31 mouse cellular contexts compared by ENCODE assay signal in genomic region chr17:48492621-48493020, GRCm38 (mm10). TPM values are rescaled to one million over a fixed set of nuclear protein-coding genes. Genes with fewer than 3 reads are reported as not detected.
DNase-seq lines count a peak whose midpoint lies in the region; ATAC-seq and TF ChIP-seq lines count a peak whose summit lies in the region.
"Had no signal": no experiment of that assay in that cellular context is flagged by ENCODE, and none has a peak within 500 bp of the region (broad histone marks: within the 10 kb centered on the region; RNA-seq: fewer than 3 reads in every experiment).

No protein-coding gene starts in this region.

- no peak overlapping the region for H3K4me3 ChIP-seq in kidney, adult 2 months (ENCODE audit: insufficient read depth, low read depth, low read length)
- H3K4me3 ChIP-seq in kidney, embryonic 16.5 days (ENCODE audit: low read length): no peak overlapping the region
- H3K4me3 ChIP-seq: embryonic facial prominence, embryonic 10.5 days; embryonic facial prominence, embryonic 13.5 days; erythroblast, embryonic 14.5 days; forebrain, embryonic 12.5 days; forebrain, embryonic 15.5 days; heart, adult 2 months; heart, embryonic 10.5 days; heart, embryonic 13.5 days had no signal

- H3K27ac ChIP-seq in kidney, adult 2 months (ENCODE audit: insufficient read depth, low read depth, low read length): no peak overlapping the region
- H3K27ac ChIP-seq in kidney, embryonic 16.5 days (ENCODE audit: low read length): no peak overlapping the region
- H3K27ac ChIP-seq: embryonic facial prominence, embryonic 10.5 days; embryonic facial prominence, embryonic 13.5 days; forebrain, embryonic 12.5 days; forebrain, embryonic 15.5 days; heart, adult 2 months; heart, embryonic 10.5 days; heart, embryonic 13.5 days; hindbrain, embryonic 14.5 days; hindbrain, postnatal 0 days had no signal

- 51% methylated on average over 8 of the region's 8 CpGs for WGBS in kidney, adult 2 months
- WGBS in kidney, embryonic 16.5 days: 77% methylated on average over 8 of the region's 8 CpGs

- no peaks in the 10 kb centered on the region for H3K36me3 ChIP-seq in kidney, adult 2 months (ENCODE audit: control insufficient read depth, insufficient read depth, low read length)
- no peaks in the 10 kb centered on the region for H3K36me3 ChIP-seq in kidney, embryonic 16.5 days (ENCODE audit: insufficient read depth, low read length)
- H3K36me3 ChIP-seq: embryonic facial prominence, embryonic 10.5 days; embryonic facial prominence, embryonic 13.5 days; forebrain, embryonic 12.5 days; forebrain, embryonic 15.5 days; heart, embryonic 10.5 days; heart, embryonic 13.5 days had no signal

- no peaks in the 10 kb centered on the region for H3K9me3 ChIP-seq in kidney, embryonic 16.5 days (ENCODE audit: low read length)
- H3K9me3 ChIP-seq: embryonic facial prominence, embryonic 10.5 days; embryonic facial prominence, embryonic 13.5 days; forebrain, embryonic 12.5 days; forebrain, embryonic 15.5 days; heart, embryonic 10.5 days; heart, embryonic 13.5 days had no signal

- no peaks in the 10 kb centered on the region for H3K27me3 ChIP-seq in kidney, adult 2 months (replicated peaks; ENCODE audit: control insufficient read depth, insufficient read depth, low read length)
- no peaks in the 10 kb centered on the region for H3K27me3 ChIP-seq in kidney, embryonic 16.5 days (ENCODE audit: insufficient read depth, low read length)
- H3K27me3 ChIP-seq: embryonic facial prominence, embryonic 13.5 days; forebrain, embryonic 12.5 days; forebrain, embryonic 15.5 days; heart, embryonic 13.5 days had no signal

- no peak for TF ChIP-seq CTCF in kidney, adult 2 months (conservative IDR thresholded peaks at IDR 0.05; ENCODE audit: insufficient read depth, insufficient read length, low read depth, low read length)

- H3K4me2 ChIP-seq in kidney, embryonic 16.5 days (replicated peaks; ENCODE audit: low read depth, low read length): no peak overlapping the region
- H3K4me2 ChIP-seq: embryonic facial prominence, embryonic 13.5 days; forebrain, embryonic 12.5 days; forebrain, embryonic 15.5 days; heart, embryonic 13.5 days; hindbrain, embryonic 14.5 days had no signal

- H3K4me1 ChIP-seq in kidney, adult 2 months (ENCODE audit: control insufficient read depth, insufficient read depth, low read length): no peaks in the 10 kb centered on the region
- no peaks in the 10 kb centered on the region for H3K4me1 ChIP-seq in kidney, embryonic 16.5 days (ENCODE audit: insufficient read depth, low read length)
- H3K4me1 ChIP-seq: embryonic facial prominence, embryonic 13.5 days; forebrain, embryonic 15.5 days; heart, embryonic 10.5 days; heart, embryonic 13.5 days had no signal

- no peak for TF ChIP-seq POLR2A in kidney, adult 2 months (IDR thresholded peaks at IDR 0.05; ENCODE audit: low read depth, low read length)

- peak; percentile 70 for DNase-seq in kidney, adult 2 months
- peak; percentile 25 to 45 for DNase-seq in kidney, adult 8-10 months
- peak; percentile 20 for DNase-seq in kidney, postnatal 14 days
- DNase-seq in cerebellum, adult 18-20 months: no peak
- no peak for DNase-seq in right cerebral cortex, adult 18-20 months
- DNase-seq in left cerebral cortex, adult 8-10 months (ENCODE audit: low spot score in 2 of 2): no peak
- DNase-seq: adrenal gland, postnatal 10 days; adrenal gland, postnatal 36 days; cerebellum, adult 2 months; cerebellum, adult 9-11 months; cerebellum, postnatal 36 days; embryo, embryonic 11 days; gastrocnemius, postnatal 25 days; heart, adult 2 months; heart, postnatal 14 days; heart, postnatal 4 days had no signal

- no peak overlapping the region for H3K9ac ChIP-seq in kidney, embryonic 16.5 days (replicated peaks; ENCODE audit: low read length)
- H3K9ac ChIP-seq: embryonic facial prominence, embryonic 13.5 days; forebrain, embryonic 12.5 days; forebrain, embryonic 15.5 days; heart, embryonic 13.5 days; hindbrain, embryonic 14.5 days had no signal

- no peak for ATAC-seq in kidney, embryonic 16.5 days (ENCODE audit: low FRiP score, low TSS enrichment)
- ATAC-seq: CD4-positive, CD25-positive, alpha-beta regulatory T cell, adult 4 months; forebrain, embryonic 15.5 days; hindbrain, postnatal 0 days had no signal

RNA-seq across cellular contexts. Expression of gene Unc5cl, which starts 37.9 kb away (rescaled TPM):
- polyA plus RNA-seq in kidney, adult 2 months (2012; rRNA removed): 0.26 and 0.58 TPM in 2 replicates
- polyA plus RNA-seq in kidney, embryonic 16.5 days (2015; fragmentation: Nextera tagmentation; extraction: Ambion mirVana): 8.3 and 8.8 TPM in 2 replicates
- total RNA-seq in left cerebral cortex, adult 8-10 months (2022): under 1 TPM; 0.22 to 0.67 (median 0.31) TPM
- total RNA-seq: adrenal gland, postnatal 36 days; gastrocnemius, adult 8-10 months; gastrocnemius, postnatal 25 days had no signal
- polyA plus RNA-seq: C2C12 had no signal

RNA-seq across cellular contexts. Expression of gene Tspo2, which starts 41.3 kb away (rescaled TPM):
- 0.41 and 0.53 TPM in 2 replicates for polyA plus RNA-seq in kidney, adult 2 months (2012; rRNA removed)
- 1.7 and 2.0 TPM in 2 replicates for polyA plus RNA-seq in kidney, embryonic 16.5 days (2015; fragmentation: Nextera tagmentation; extraction: Ambion mirVana)
- not detected for total RNA-seq in left cerebral cortex, adult 8-10 months (2022)
- total RNA-seq: adrenal gland, adult 18-20 months; adrenal gland, postnatal 36 days; ES-E14; gastrocnemius, adult 8-10 months; gastrocnemius, postnatal 25 days had no signal
- polyA plus RNA-seq: C2C12; CD4-positive, CD25-positive, alpha-beta regulatory T cell, adult 4 months had no signal

RNA-seq across cellular contexts. Expression of gene Apobec2, which starts 59.9 kb away (rescaled TPM):
- 2.0 and 6.0 TPM in 2 replicates for polyA plus RNA-seq in kidney, adult 2 months (2012; rRNA removed)
- polyA plus RNA-seq in kidney, embryonic 16.5 days (2015; fragmentation: Nextera tagmentation; extraction: Ambion mirVana): 2.6 and 2.7 TPM in 2 replicates
- under 1 TPM in 1 of 4 experiments, not detected in 3; 0.52 TPM for total RNA-seq in left cerebral cortex, adult 8-10 months (2022)
- polyA plus RNA-seq: erythroblast, embryonic 14.5 days had no signal

Comparison
In these comparisons a context has a peak if more than half of its experiments do, and no peak if none do; other contexts are left out.
1. DNase-seq: peak in kidney, adult 2 months (single experiment), kidney, adult 8-10 months (2 of 2) and kidney, postnatal 14 days (single experiment); none in cerebellum, adult 18-20 months (0 of 2), right cerebral cortex, adult 18-20 months (single experiment) and left cerebral cortex, adult 8-10 months (0 of 2).